Mouse (Mus musculus) ovary, adult 18-20 months (tissue): Measurements from ENCODE around the gene H2al1m.
"Not testable (repeated sequence)": the region's sequence is repeated elsewhere in the genome, so short reads cannot be mapped to it uniquely, and the experiment has no call there.

ENCODE experiments used
- DNase-seq: peaks from one replicate; pipeline ENCODE4 v3.0.0; 2022; ENCODE audit warnings: low spot score, mixed read lengths

Gene H2al1m

GRCm38 (mm10) chrX:9327954-9328353 lies 44.4 kb downstream of the H2al1m start:
- not testable (repeated sequence) for DNase-seq

- not testable (repeated sequence) for DNase-seq
Observed at GRCm38 (mm10) chrX:9332366-9332962, 48.9 kb downstream of the H2al1m start.

DNA sequence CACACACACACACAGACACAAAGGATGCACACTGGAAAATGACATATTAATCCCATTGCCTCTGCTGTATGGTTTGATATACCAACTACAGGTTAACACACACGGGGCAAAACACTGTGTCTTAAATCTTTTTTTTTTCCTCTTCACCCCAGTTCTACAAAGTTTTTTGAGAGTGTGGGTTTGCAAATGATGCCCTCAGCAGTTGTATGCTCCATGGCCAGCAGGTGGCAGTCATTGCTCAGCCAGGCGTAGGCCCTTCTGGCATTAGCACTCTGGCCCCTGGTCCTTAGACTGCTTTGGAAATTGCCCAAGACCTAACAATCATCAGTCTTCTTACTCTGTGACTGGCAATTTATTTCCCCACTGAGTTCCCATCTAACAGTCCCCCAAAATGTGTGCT lies 49.5 kb downstream of the H2al1m start:
- peak; percentile 31 for DNase-seq
